Mouse (Mus musculus) heart, adult 2 months (tissue): ENCODE data around the gene Egr2. TPM values are rescaled to one million over a fixed set of nuclear protein-coding genes. Genes with fewer than 3 reads are reported as not detected.

ENCODE experiments used
- DNase-seq, 2 experiments: peaks; one replicate each; pipeline ENCODE4 v3.0.0; 2021
- H3K27ac ChIP-seq: fragments of 200-600 bp; 2 replicates; pipeline ENCODE4 v1.8.1; 2022
- H3K27me3 ChIP-seq: fragments of 200-500 bp; 2 replicates; pipeline ENCODE4 v1.6.1; 2012; ENCODE audit warnings: mild to moderate bottlenecking, low read length, inconsistent platforms, mixed read lengths; ENCODE audit not compliant: control insufficient read depth, insufficient read depth
- H3K36me3 ChIP-seq: fragments of 200-500 bp; 2 replicates; pipeline ENCODE4 v1.6.1; 2012; ENCODE audit warnings: low read length, inconsistent platforms; ENCODE audit not compliant: control insufficient read depth, insufficient read depth
- H3K4me1 ChIP-seq: fragments of 200-500 bp; 2 replicates; pipeline ENCODE4 v1.6.1; 2011; ENCODE audit warnings: low read length; ENCODE audit not compliant: control insufficient read depth, insufficient read depth
- H3K4me3 ChIP-seq: fragments of 200-600 bp; 2 replicates; pipeline ENCODE4 v1.8.1; 2022
- H3K79me2 ChIP-seq: fragments of 200-500 bp; replicated peaks from 2 replicates; pipeline ENCODE4 v1.6.1; 2012; ENCODE audit warnings: mild to moderate bottlenecking, inconsistent platforms, low read length, moderate library complexity, mixed read lengths; ENCODE audit not compliant: control insufficient read depth, insufficient read depth
- H3K9ac ChIP-seq: fragments of 200-500 bp; 2 replicates; pipeline ENCODE4 v1.6.1; 2012; ENCODE audit warnings: low read depth, mild to moderate bottlenecking, control low read depth, inconsistent platforms, low read length, mixed read lengths
- CTCF ChIP-seq: fragments of 200-600 bp; IDR thresholded peaks from 2 replicates; pipeline ENCODE4 v1.8.1; 2022; ENCODE audit warnings: antibody characterized with exemption, mild to moderate bottlenecking, moderate library complexity
- EP300 ChIP-seq: fragments of 200-500 bp; IDR thresholded peaks from 2 replicates; pipeline ENCODE4 v1.6.1; 2011; ENCODE audit warnings: low read depth, low read length, control low read depth; ENCODE audit not compliant: insufficient read depth
- POLR2A ChIP-seq: fragments of 200-500 bp; IDR thresholded peaks from 2 replicates; pipeline ENCODE4 v1.6.1; 2011; ENCODE audit warnings: mild to moderate bottlenecking, low read depth, low read length, control low read depth; ENCODE audit not compliant: insufficient read depth
- WGBS: fragments of 180-500 bp; shearing (Covaris S2); methylation state at CpG from one replicate; pipeline ENCODE4 v1.1.7; 2018; 5-methylcytosine and 5-hydroxymethylcytosine counted together
- intact Hi-C: fragments of 180-260 bp; cut with DNase I; formaldehyde crosslinking; loops from one replicate; pipeline ENCODE4 v1.15.1; 2025
- polyA plus RNA-seq: library from polyadenylated mRNA; depleted of rRNA; stranded (reverse); fragments of >200 nt; gene quantifications from 2 replicates; pipeline ENCODE4 v1.2.3, GENCODE M21; 2012
- total RNA-seq, 2 experiments: library from RNA; stranded (reverse); gene quantifications; 2 replicates each; pipeline ENCODE4 v1.2.3; 2021

The Egr2 gene
- total and polyA plus RNA-seq, 3 experiments = 0.32 to 2.7 (median 0.84) TPM

- Histone ChIP-seq H3K27ac (no peak overlapping the region), H3K27me3 (no peaks in the 10 kb centered on the region), H3K9ac (no peak overlapping the region), H3K4me1 (no peaks in the 10 kb centered on the region), H3K4me3 (no peak overlapping the region), H3K36me3 (no peaks in the 10 kb centered on the region), H3K79me2 (no peaks in the 10 kb centered on the region)
- no peak for DNase-seq
- intact Hi-C loops = no loop called here
- TF ChIP-seq CTCF (no peak), POLR2A (no peak), EP300 (no peak)
- 37% methylated on average over 7 of the region's 7 CpGs for WGBS
These were observed 22.4 kb upstream of the Egr2 start for GRCm38 (mm10) chr10:67512871-67513270.

GRCm38 (mm10) chr10:67518733-67519132, 16.5 kb upstream of the Egr2 start:
- TF ChIP-seq POLR2A (no peak), CTCF (no peak), EP300 (no peak)
- no peak for DNase-seq
- H3K4me1 ChIP-seq = no peaks in the 10 kb centered on the region
- no peak overlapping the region for H3K4me3 ChIP-seq
- H3K79me2 ChIP-seq = no peaks in the 10 kb centered on the region
- WGBS = 86% methylated on average over 3 of the region's 3 CpGs
- H3K27me3 ChIP-seq = no peaks in the 10 kb centered on the region
- H3K27ac ChIP-seq = no peak overlapping the region
- intact Hi-C loops = no loop called here
- no peak overlapping the region for H3K9ac ChIP-seq
- H3K36me3 ChIP-seq = no peaks in the 10 kb centered on the region

GRCm38 (mm10) chr10:67524130-67524529, 11.1 kb upstream of the Egr2 start:
- no peak for DNase-seq
- H3K27me3 ChIP-seq = no peaks in the 10 kb centered on the region
- WGBS = 59% methylated on average over 3 of the region's 3 CpGs
- intact Hi-C loops = no loop called here
- H3K4me1 ChIP-seq = no peaks in the 10 kb centered on the region
- H3K79me2 ChIP-seq = no peaks in the 10 kb centered on the region
- TF ChIP-seq CTCF = no peak
- no peak for TF ChIP-seq EP300
- TF ChIP-seq POLR2A = no peak
- H3K4me3 ChIP-seq = no peak overlapping the region
- no peaks in the 10 kb centered on the region for H3K36me3 ChIP-seq
- no peak overlapping the region for H3K27ac ChIP-seq
- H3K9ac ChIP-seq = no peak overlapping the region

GRCm38 (mm10) chr10:67524694-67525093, 10.6 kb upstream of the Egr2 start:
- Histone ChIP-seq H3K79me2 (no peaks in the 10 kb centered on the region), H3K4me3 (no peak overlapping the region), H3K27me3 (no peaks in the 10 kb centered on the region), H3K36me3 (no peaks in the 10 kb centered on the region), H3K9ac (no peak overlapping the region), H3K4me1 (no peaks in the 10 kb centered on the region), H3K27ac (no peak overlapping the region)
- no peak for DNase-seq
- WGBS = 70% methylated on average over 7 of the region's 7 CpGs
- intact Hi-C loops = no loop called here
- TF ChIP-seq POLR2A (no peak), EP300 (no peak), CTCF (no peak)

GRCm38 (mm10) chr10:67526435-67526834, 8.8 kb upstream of the Egr2 start:
- no peak for DNase-seq
- 85% methylated on average over 9 of the region's 9 CpGs for WGBS
- Histone ChIP-seq H3K9ac (no peak overlapping the region), H3K36me3 (no peaks in the 10 kb centered on the region), H3K27ac (no peak overlapping the region), H3K4me1 (no peaks in the 10 kb centered on the region), H3K79me2 (no peaks in the 10 kb centered on the region), H3K4me3 (no peak overlapping the region), H3K27me3 (no peaks in the 10 kb centered on the region)
- intact Hi-C loops = no loop called here
- TF ChIP-seq POLR2A (no peak), CTCF (no peak), EP300 (no peak)

- Histone ChIP-seq H3K27me3 (no peaks in the 10 kb centered on the region), H3K9ac (no peak overlapping the region), H3K36me3 (no peaks in the 10 kb centered on the region), H3K4me3 (no peak overlapping the region), H3K27ac (no peak overlapping the region), H3K4me1 (no peaks in the 10 kb centered on the region), H3K79me2 (no peaks in the 10 kb centered on the region)
- intact Hi-C loops = no loop called here
- no peak for DNase-seq
- WGBS = 60% methylated on average over 4 of the region's 4 CpGs
- TF ChIP-seq CTCF (no peak), POLR2A (no peak), EP300 (no peak)
These were observed 5.5 kb upstream of the Egr2 start for GRCm38 (mm10) chr10:67529769-67530168.
